In genomic region chr1:161379685-161380424, GRCm38 (mm10) we compare ENCODE assay signal across 11 mouse cellular contexts. TPM values are rescaled to one million over a fixed set of nuclear protein-coding genes. Genes with fewer than 3 reads are reported as not detected.
DNase-seq lines count a peak whose midpoint lies in the region; ATAC-seq and TF ChIP-seq lines count a peak whose summit lies in the region.
"Had no signal": no experiment of that assay in that cellular context is flagged by ENCODE, and none has a peak within 500 bp of the region (broad histone marks: within the 10 kb centered on the region; RNA-seq: fewer than 3 reads in every experiment).

No protein-coding gene starts in this region.

- H3K9ac ChIP-seq in CH12.LX (ENCODE audit: insufficient read depth, low read depth): no peak overlapping the region
- no peak overlapping the region for H3K9ac ChIP-seq in embryonic facial prominence, embryonic 14.5 days (ENCODE audit: low read depth, low read length)
- no peak overlapping the region for H3K9ac ChIP-seq in neural tube, embryonic 15.5 days (replicated peaks)

- H3K9me3 ChIP-seq in CH12.LX (replicated peaks; ENCODE audit: low read length): peaks cover 4% of the 10 kb centered on the region
- no peaks in the 10 kb centered on the region for H3K9me3 ChIP-seq in embryonic facial prominence, embryonic 14.5 days (ENCODE audit: control insufficient read depth, low read length)
- H3K9me3 ChIP-seq in neural tube, embryonic 15.5 days (replicated peaks): no peaks in the 10 kb centered on the region

- no peak overlapping the region for H3K27ac ChIP-seq in gastrocnemius, adult 2 months
- no peak overlapping the region for H3K27ac ChIP-seq in CH12.LX (ENCODE audit: insufficient read depth, low read depth)
- H3K27ac ChIP-seq in embryonic facial prominence, embryonic 14.5 days (replicated peaks; ENCODE audit: low read depth, low read length): no peak overlapping the region
- no peak overlapping the region for H3K27ac ChIP-seq in neural tube, embryonic 15.5 days (replicated peaks)

- intact Hi-C loops in gastrocnemius, adult 2 months (cut with DNase I): no loop called here

- no peaks in the 10 kb centered on the region for H3K36me3 ChIP-seq in CH12.LX (replicated peaks in 1 of 2; ENCODE audit: control insufficient read depth in 1 of 2, insufficient read depth in 1 of 2, low read length in 1 of 2)
- H3K36me3 ChIP-seq in embryonic facial prominence, embryonic 14.5 days (ENCODE audit: control insufficient read depth, insufficient read depth, low read length): no peaks in the 10 kb centered on the region
- H3K36me3 ChIP-seq in neural tube, embryonic 15.5 days: no peaks in the 10 kb centered on the region

- peaks cover 9 to 48% of the 10 kb centered on the region in 2 experiments for H3K4me1 ChIP-seq in CH12.LX (ENCODE audit: control insufficient read depth in 1 of 2, insufficient read depth in 2 of 2)
- no peaks in the 10 kb centered on the region for H3K4me1 ChIP-seq in embryonic facial prominence, embryonic 14.5 days (ENCODE audit: control insufficient read depth, insufficient read depth, low read length)
- peaks cover 5% of the 10 kb centered on the region; the same call in 1 of the 2 replicates for H3K4me1 ChIP-seq in neural tube, embryonic 15.5 days

- no peak for TF ChIP-seq POLR2A in CH12.LX (IDR thresholded peaks at IDR 0.05; ENCODE audit: low read depth, low read length)

- no peaks in the 10 kb centered on the region for H3K79me2 ChIP-seq in CH12.LX (replicated peaks; ENCODE audit: control insufficient read depth, extremely low read depth, insufficient read depth, poor library complexity, severe bottlenecking)

- no peak for TF ChIP-seq CTCF in gastrocnemius, adult 2 months (IDR thresholded peaks at IDR 0.05)
- TF ChIP-seq CTCF in CH12.LX (conservative IDR thresholded peaks at IDR 0.05 in 1 of 2, IDR thresholded peaks at IDR 0.05 in 1 of 2; ENCODE audit: low read depth in 2 of 2, low read length in 2 of 2): no peak

- H3K4me3 ChIP-seq in gastrocnemius, adult 2 months: no peak overlapping the region
- no peak overlapping the region for H3K4me3 ChIP-seq in CH12.LX (replicated peaks in 1 of 3; ENCODE audit: low read depth in 2 of 3, low read length in 2 of 3, poor library complexity in 1 of 3)
- H3K4me3 ChIP-seq in embryonic facial prominence, embryonic 14.5 days (ENCODE audit: low read depth, low read length): no peak overlapping the region
- no peak overlapping the region for H3K4me3 ChIP-seq in neural tube, embryonic 15.5 days (replicated peaks)

- dilution Hi-C loops in CH12.LX (cut with MboI; ENCODE audit: extremely low pct_ligation_motif_present, extremely low pct_unique_long_range_greater_than_20kb, low sequenced_read_pairs): no loop called here

- DNase-seq in gastrocnemius, adult 2 months: peak; percentile 17
- no peak for DNase-seq in gastrocnemius, postnatal 10 days
- DNase-seq in CH12.LX (ENCODE audit: extremely low read depth): peak; percentile 45
- DNase-seq in embryonic facial prominence, embryonic 14.5 days (ENCODE audit: low spot score): peak; percentile 38
- peak; percentile 6 to 20 for DNase-seq in layer of hippocampus, postnatal 36 days
- no peak for DNase-seq in left cerebral cortex, adult 11 months (ENCODE audit: low spot score)
- no peak for DNase-seq in thymus, adult 18-20 months
- DNase-seq: thymus, adult 2 months had no signal

- peak; percentile 37; the same call in 1 of the 2 replicates for ATAC-seq in embryonic facial prominence, embryonic 14.5 days (ENCODE audit: low read depth)
- ATAC-seq in neural tube, embryonic 15.5 days (ENCODE audit: low FRiP score): no peak

- 15% methylated on average over 11 of the region's 11 CpGs for WGBS in embryonic facial prominence, embryonic 14.5 days
- 17% methylated on average over 11 of the region's 11 CpGs for WGBS in neural tube, embryonic 15.5 days

- TF ChIP-seq RAD21 in CH12.LX (IDR thresholded peaks at IDR 0.05; ENCODE audit: low read depth, low read length): no peak

- H3K27me3 ChIP-seq in CH12.LX (replicated peaks): no peaks in the 10 kb centered on the region
- no peaks in the 10 kb centered on the region for H3K27me3 ChIP-seq in embryonic facial prominence, embryonic 14.5 days (replicated peaks; ENCODE audit: control insufficient read depth, insufficient read depth, low read length)
- no peaks in the 10 kb centered on the region for H3K27me3 ChIP-seq in neural tube, embryonic 15.5 days (replicated peaks)

- in situ Hi-C loops in CH12.LX (cut with MboI; ENCODE audit: low pct_ligation_motif_present, low pct_unique_long_range_greater_than_20kb, low sequenced_read_pairs): loop anchor here (25.0 kb wide), 1 partner anchor 582 kb away; the partner anchor contains the start of gene Pigc

- TF ChIP-seq EP300 in CH12.LX (IDR thresholded peaks at IDR 0.05; ENCODE audit: low read length): peak; percentile 48; the same call in 1 of the 2 replicates

- peak overlapping the region; percentile 46; the same call in 1 of the 2 replicates for H3K4me2 ChIP-seq in CH12.LX (ENCODE audit: insufficient read depth, low read depth, poor library complexity, severe bottlenecking)
- no peak overlapping the region for H3K4me2 ChIP-seq in embryonic facial prominence, embryonic 14.5 days (ENCODE audit: low read depth, low read length)
- no peak overlapping the region; the same call in 1 of the 2 replicates for H3K4me2 ChIP-seq in neural tube, embryonic 15.5 days

TF ChIP-seq in CH12.LX, 34 proteins besides CTCF, POLR2A, EP300 and RAD21:
- TF ChIP-seq BHLHE40 (IDR thresholded peaks at IDR 0.05; ENCODE audit: low read depth, low read length) (peak; percentile 58), NELFE (IDR thresholded peaks at IDR 0.05; ENCODE audit: low read depth, low read length) (no peak), ETS1 (conservative IDR thresholded peaks at IDR 0.05; ENCODE audit: low read depth, low read length) (no peak; the same call in 1 of the 2 replicates), USF1 (IDR thresholded peaks at IDR 0.05; ENCODE audit: low read depth, low read length) (no peak), CHD1 (IDR thresholded peaks at IDR 0.05; ENCODE audit: low read depth, low read length) (no peak), MAZ (IDR thresholded peaks at IDR 0.05; ENCODE audit: low read depth, low read length) (no peak), TCF12 (IDR thresholded peaks at IDR 0.05; ENCODE audit: low read depth, low read length) (no peak), MEF2A (IDR thresholded peaks at IDR 0.05; ENCODE audit: borderline replicate concordance, low read depth, low read length) (0 out of 2 replicates have a peak, but pooled peaks have one; percentile 20), KAT2A (IDR thresholded peaks at IDR 0.05; ENCODE audit: insufficient replicate concordance, low read length) (no peak), MAFK (IDR thresholded peaks at IDR 0.05; ENCODE audit: insufficient replicate concordance, low read length) (0 out of 2 replicates have a peak, but pooled peaks have one; percentile 30), HCFC1 (IDR thresholded peaks at IDR 0.05; ENCODE audit: low read depth, low read length) (no peak), ZNF384 (IDR thresholded peaks at IDR 0.05; ENCODE audit: low read depth, low read length) (no peak), JUN (IDR thresholded peaks at IDR 0.05; ENCODE audit: insufficient read depth, low read depth, low read length) (no peak), SMC3 (IDR thresholded peaks at IDR 0.05; ENCODE audit: low read depth, low read length) (no peak), MYC (IDR thresholded peaks at IDR 0.05; ENCODE audit: low read depth, low read length) (no peak), USF2 (conservative IDR thresholded peaks at IDR 0.05; ENCODE audit: low read depth, low read length) (no peak), ZC3H11A (IDR thresholded peaks at IDR 0.05; ENCODE audit: low read depth, low read length) (no peak), MAX (IDR thresholded peaks at IDR 0.05; ENCODE audit: low read length) (no peak), ZMIZ1 (IDR thresholded peaks at IDR 0.05; ENCODE audit: low read depth, low read length) (no peak)

RNA-seq across cellular contexts. Expression of gene Tnfsf4, which starts 15.4 kb away (rescaled TPM):
- not detected for total RNA-seq in gastrocnemius, adult 2 months (2021)
- not detected for total RNA-seq in gastrocnemius, postnatal 10 days (2021)
- total RNA-seq in CH12.LX (2012; rRNA removed) (0.08 TPM in 1 of 2 replicates, not detected in the other), CH12.LX (2014; rRNA removed) (0.12 and 0.15 TPM in 2 replicates)
- polyA plus RNA-seq in CH12.LX (2012; ENCODE audit: insufficient read length, low read depth): not detected in 2 replicates
- 0.08 and 0.33 TPM in 2 replicates for polyA plus RNA-seq in embryonic facial prominence, embryonic 14.5 days (2014; fragmentation: Nextera tagmentation; extraction: Ambion mirVana)
- total RNA-seq in layer of hippocampus, postnatal 36 days (2021): not detected
- polyA plus RNA-seq in neural tube, embryonic 15.5 days (2015; fragmentation: Nextera tagmentation; extraction: Ambion mirVana): not detected in 2 replicates
- total RNA-seq: left cerebral cortex, adult 8-10 months had no signal
- polyA plus RNA-seq: cortical plate, adult 2 months had no signal

Comparison
In these comparisons a context has a peak if more than half of its experiments do, and no peak if none do; other contexts are left out.
1. DNase-seq: peak in gastrocnemius, adult 2 months (single experiment), CH12.LX (single experiment), embryonic facial prominence, embryonic 14.5 days (single experiment) and layer of hippocampus, postnatal 36 days (2 of 2); none in gastrocnemius, postnatal 10 days (single experiment), left cerebral cortex, adult 11 months (single experiment) and thymus, adult 18-20 months (0 of 2).